Mouse (Mus musculus) C2C12 (cell line): ENCODE measurements around the gene Vmn1r218.

Experiments used
- CEBPB ChIP-seq: IDR thresholded peaks from one replicate; pipeline ENCODE4 v1.6.1; 2011; ENCODE audit warnings: low read depth, mild to moderate bottlenecking, control low read depth, moderate library complexity
- CTCF ChIP-seq: IDR thresholded peaks from one replicate; pipeline ENCODE4 v1.5.1; 2011; ENCODE audit not compliant: control insufficient read depth, insufficient read depth, insufficient read length

- TF ChIP-seq CTCF (no peak), CEBPB (no peak)
These were observed 26.1 kb downstream of the Vmn1r218 start, which contains the start of gene Vmn1r219 for GRCm38 (mm10) chr13:23159012-23159411.
